Mouse (Mus musculus) lung, adult 2 months (tissue): ENCODE measurements around the gene Ghr. TPM values are rescaled to one million over a fixed set of nuclear protein-coding genes. Genes with fewer than 3 reads are reported as not detected.

Experiments used
- DNase-seq: peaks from one replicate; pipeline ENCODE4 v3.0.0; 2022
- H3K4me1 ChIP-seq: fragments of 200-500 bp; 2 replicates; pipeline ENCODE4 v1.6.1; 2011; ENCODE audit warnings: low read length; ENCODE audit not compliant: control insufficient read depth, insufficient read depth
- H3K4me3 ChIP-seq: fragments of 200-500 bp; replicated peaks from 2 replicates; pipeline ENCODE3; 2011; ENCODE audit warnings: low read depth, mild to moderate bottlenecking, control low read depth, low read length; ENCODE audit errors: extremely low read depth
- CTCF ChIP-seq: fragments of 200-500 bp; IDR thresholded peaks from 2 replicates; pipeline ENCODE4 v1.5.1; 2011; ENCODE audit warnings: mild to moderate bottlenecking, low read length, control low read depth; ENCODE audit not compliant: insufficient read depth
- POLR2A ChIP-seq: fragments of 200-500 bp; IDR thresholded peaks from 2 replicates; pipeline ENCODE4 v1.6.1; 2011; ENCODE audit warnings: low read depth, mild to moderate bottlenecking, control low read depth, low read length, borderline replicate concordance; ENCODE audit errors: extremely low read depth
- WGBS: fragments of 180-500 bp; shearing (Covaris S2); methylation state at CpG from one replicate; pipeline ENCODE4 v1.1.7; 2018; 5-methylcytosine and 5-hydroxymethylcytosine counted together
- polyA plus RNA-seq: library from polyadenylated mRNA; depleted of rRNA; stranded (reverse); fragments of >200 nt; gene quantifications from 2 replicates; pipeline ENCODE4 v1.2.3, GENCODE M21; 2012

Gene Ghr
- polyA plus RNA-seq, 1 experiment = 30.4 TPM

DNA sequence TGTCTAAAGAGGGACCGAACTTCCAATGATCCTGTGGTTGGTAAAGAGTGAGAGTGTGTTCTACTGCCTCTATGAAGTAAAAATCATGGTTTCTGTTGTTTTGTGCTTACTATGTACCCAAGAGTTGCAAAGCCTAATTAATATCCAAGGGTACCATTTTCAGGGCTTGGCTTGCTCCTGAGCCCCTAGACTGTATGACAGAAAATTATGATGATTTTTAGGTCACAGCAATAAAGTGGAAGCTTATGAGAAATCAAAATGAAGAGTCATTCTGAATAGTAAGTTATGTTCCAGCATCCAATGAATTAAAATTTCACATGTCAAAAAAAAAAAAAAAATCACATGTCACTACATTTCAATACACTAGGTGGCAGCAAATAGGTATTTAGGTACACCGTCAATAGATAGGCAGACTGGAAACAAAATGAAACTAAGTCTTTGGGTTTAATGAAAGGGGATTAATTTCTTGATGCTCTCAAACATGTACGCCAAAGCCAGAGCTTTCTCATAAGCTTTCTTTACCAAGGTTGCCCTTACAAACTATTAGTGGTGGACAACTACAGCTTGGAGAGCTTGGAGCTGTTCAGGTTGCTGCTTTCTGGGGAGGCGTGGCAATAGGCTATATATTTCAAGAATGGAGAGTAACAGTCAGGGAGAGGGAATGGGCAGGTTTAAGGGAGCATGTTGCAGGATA, 227.1 kb downstream of the Ghr start:
- DNase-seq = no peak
- peaks cover 6% of the 10 kb centered on the region for H3K4me1 ChIP-seq
- no peak for TF ChIP-seq POLR2A
- peak; percentile 12; the same call in 1 of the 2 replicates for TF ChIP-seq CTCF
- peak overlapping the region; percentile 6 for H3K4me3 ChIP-seq
- WGBS = 41% methylated on average over 4 of the region's 4 CpGs

DNA sequence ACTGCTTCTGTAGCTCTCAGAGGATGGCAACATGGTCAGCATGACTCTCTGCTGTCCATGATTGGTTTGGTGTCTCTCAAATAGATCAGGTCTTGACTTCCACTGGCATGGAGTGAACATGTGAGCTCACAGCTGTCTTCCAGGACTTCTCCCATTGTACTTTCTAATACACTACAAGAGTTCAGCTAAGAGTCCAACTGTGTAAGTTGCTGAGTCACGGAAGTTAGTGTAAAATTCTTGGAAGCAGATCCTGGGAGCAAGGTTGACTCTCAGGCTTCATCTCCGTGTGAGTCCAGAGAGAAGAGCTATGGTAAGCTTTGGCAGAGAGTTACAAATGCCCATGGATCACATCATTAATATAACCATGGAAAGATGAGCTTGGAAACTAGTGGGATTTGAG, 229.6 kb downstream of the Ghr start:
- no peak for TF ChIP-seq POLR2A
- TF ChIP-seq CTCF = no peak
- no peak for DNase-seq
- 68% methylated on average over 2 of the region's 2 CpGs for WGBS
- no peak overlapping the region for H3K4me3 ChIP-seq
- no peaks in the 10 kb centered on the region; the same call in none of the 2 replicates for H3K4me1 ChIP-seq

DNA sequence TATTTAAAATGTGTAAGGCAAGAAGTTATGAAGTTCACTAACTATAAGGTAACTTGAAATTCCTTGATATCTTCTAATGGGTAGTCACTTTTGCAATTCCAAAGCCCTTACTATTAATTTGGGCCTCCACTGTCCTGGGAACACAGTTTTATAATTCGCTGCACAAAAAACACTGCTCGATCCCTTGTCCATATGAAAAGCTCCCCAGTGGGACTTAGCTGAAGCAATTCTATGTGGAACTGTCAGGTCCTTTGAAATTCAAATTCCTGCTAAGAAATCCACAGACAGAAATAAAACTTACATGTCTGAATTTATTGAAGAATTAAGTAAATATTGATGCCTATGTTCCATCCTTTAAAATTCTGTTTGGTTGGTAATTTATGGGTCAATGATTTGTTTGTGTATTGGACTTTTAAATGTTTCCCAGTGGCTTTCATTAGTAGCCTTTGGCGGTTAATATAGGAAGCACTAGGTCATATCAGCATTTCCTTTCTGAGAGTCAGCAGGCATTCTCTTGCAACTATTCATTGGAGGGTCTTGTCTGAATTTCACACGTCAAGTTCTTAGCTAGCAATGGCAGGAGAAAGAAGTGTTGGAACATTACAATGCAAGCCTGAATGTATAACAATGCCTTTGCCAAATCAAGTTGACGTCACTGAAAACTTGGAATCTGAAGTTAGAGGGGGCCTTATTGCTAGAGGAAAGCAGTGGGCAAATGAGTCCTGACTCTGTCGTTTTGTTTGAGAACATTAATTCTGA, 233.8 kb downstream of the Ghr start:
- 69% methylated on average over 6 of the region's 6 CpGs for WGBS
- H3K4me1 ChIP-seq = peaks cover 3% of the 10 kb centered on the region
- TF ChIP-seq CTCF = no peak

DNA sequence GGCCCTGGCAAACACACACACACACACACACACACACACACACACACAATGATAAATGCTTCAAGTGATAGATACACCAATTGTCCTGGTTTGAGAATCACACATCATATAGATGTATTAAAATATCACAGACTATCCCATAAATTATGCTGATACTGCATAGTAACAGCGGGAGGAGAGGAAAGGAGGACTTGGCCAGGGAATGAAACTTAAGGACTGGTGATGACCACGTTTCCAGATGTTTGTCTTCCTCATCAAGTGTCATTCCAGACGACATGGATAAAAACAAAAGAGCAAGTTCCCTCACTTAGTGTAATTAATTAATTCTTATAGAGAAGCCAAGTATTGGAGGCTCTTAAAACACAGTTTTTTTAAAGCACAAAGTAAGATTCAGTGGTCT, 236.6 kb downstream of the Ghr start:
- no peak for DNase-seq
- Histone ChIP-seq H3K4me1 (peaks cover 7% of the 10 kb centered on the region; the same call in 1 of the 2 replicates), H3K4me3 (no peak overlapping the region)
- TF ChIP-seq POLR2A (no peak), CTCF (no peak)
- WGBS = 44% methylated on average over 3 of the region's 3 CpGs

More for the DNA sequence above, 233.8 kb downstream of the Ghr start:
- H3K4me3 ChIP-seq = no peak overlapping the region
- DNase-seq = no peak

DNA sequence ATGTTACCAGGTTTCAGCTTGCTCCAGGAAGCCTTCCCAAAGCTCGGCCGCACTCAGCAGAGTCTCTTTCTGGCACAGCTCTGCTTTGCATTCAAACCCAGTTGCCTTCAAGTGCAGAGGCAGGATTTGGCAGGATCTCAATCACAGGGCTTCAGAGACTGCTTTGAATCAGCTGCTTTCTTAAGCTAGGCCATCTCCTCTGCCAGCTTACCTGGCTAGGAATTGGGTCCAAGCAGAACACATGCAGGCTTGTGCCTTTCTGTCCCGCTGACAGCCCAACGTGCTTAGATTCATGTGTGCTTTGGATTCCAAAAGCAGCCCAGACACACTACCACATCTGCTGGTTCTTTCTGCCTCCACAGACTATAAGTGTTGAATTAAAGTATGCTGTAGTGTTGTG, 238.7 kb downstream of the Ghr start:
- Histone ChIP-seq H3K4me1 (peaks cover 9% of the 10 kb centered on the region), H3K4me3 (no peak overlapping the region)
- TF ChIP-seq CTCF (no peak), POLR2A (no peak)
- no peak for DNase-seq
- 81% methylated on average over 4 of the region's 4 CpGs for WGBS

DNA sequence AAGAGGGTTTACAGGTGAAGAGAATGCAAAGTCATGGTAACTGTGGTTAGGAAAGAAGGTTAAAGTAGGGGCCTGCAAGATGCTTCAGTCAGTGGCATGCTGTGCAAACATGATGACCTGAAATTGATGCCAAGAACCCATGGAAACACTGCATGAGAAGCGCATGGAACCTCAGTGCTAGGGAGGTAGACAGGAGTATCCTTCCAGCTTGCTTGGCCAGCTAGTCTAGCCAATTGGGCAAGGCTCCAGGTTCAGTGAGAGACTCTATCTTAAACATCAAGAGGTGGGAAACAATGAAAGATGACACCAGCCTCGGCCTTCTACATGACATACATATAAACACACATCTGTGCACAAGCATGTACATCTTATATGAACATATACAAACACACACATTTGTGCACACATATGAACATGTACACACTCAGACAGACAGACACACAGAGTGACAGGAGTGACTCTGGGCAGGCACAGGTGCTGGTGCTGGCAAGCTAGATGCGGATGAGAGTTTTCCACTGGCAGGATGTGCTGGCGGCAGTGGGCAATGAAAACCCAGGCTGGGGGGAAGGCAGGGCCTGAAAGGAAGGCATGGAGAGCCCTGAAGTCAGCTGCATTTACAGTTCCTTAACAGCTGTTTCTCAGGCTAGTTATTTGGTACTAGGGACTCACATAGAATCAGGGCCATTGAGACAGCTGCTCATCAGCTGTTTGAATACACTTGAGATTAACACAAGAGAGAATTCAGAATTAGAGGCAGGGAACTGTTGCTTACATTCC, 241.3 kb downstream of the Ghr start:
- 45% methylated on average over 4 of the region's 4 CpGs for WGBS
- peaks cover 8% of the 10 kb centered on the region for H3K4me1 ChIP-seq
- H3K4me3 ChIP-seq = no peak overlapping the region
- TF ChIP-seq POLR2A (no peak), CTCF (no peak)
- DNase-seq = no peak

DNA sequence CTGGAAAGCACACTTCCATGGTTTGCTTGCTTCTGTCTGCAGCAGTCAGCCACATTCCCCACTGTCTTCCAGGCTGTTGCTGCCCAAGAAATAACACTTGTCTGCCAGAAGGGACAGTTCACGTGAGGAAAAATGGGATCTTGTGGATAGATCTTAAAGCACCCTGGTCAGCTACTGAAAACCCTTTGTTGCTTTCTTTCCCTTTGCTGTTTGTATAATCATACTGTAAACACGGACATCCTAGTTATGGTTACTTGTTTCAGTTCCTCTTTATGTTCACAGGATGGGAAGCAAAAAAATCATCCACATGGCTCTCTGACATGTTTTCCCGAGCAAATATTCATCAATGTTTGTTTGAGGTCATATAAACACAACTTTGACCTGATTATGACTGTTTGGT, 243.4 kb downstream of the Ghr start:
- no peak for DNase-seq
- 35% methylated on average over 3 of the region's 3 CpGs for WGBS
- peaks cover 8% of the 10 kb centered on the region for H3K4me1 ChIP-seq
- no peak for TF ChIP-seq POLR2A
- no peak for TF ChIP-seq CTCF
- H3K4me3 ChIP-seq = no peak overlapping the region

DNA sequence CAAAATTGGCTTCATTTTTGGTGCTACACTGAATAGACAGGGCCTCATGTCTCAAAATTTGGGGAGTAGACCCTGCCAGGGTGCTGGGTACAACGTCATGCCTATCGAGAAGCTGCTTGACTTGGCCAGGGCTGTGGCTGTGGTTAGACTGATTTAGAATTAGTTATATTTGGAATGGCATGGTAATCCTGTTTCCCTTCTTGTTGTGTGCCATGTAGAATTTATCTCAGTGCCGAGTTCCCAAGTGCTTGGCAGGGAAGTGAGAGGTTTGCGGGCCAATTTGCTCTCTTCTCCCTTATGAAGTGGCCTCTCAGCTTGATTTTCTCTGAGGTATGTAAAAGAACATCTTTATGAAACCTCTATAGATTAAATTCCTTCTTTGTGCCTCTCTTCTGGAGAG, 250.8 kb downstream of the Ghr start:
- no peak for DNase-seq
- 69% methylated on average over 4 of the region's 4 CpGs for WGBS
- TF ChIP-seq POLR2A (no peak), CTCF (no peak)
- Histone ChIP-seq H3K4me1 (peaks cover 2% of the 10 kb centered on the region; the same call in 1 of the 2 replicates), H3K4me3 (no peak overlapping the region)

DNA sequence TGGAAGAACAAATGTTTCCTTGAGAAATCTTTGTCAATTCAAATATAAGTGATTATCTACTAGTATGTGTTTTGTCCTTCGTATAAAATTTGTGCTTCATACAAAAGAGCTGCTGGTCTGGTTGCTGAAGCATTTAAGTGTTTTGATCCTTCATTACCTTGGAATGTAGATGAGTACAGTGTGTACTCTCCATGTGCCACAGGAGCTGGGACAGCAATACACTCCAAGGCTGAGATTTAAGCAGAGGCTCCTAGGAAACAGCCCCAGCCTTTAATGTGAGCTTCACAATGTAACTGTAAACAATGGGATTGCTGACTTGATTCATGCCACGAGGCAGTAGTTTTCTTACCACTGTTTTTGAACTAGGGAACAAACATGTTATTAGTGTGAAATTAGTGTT, 251.5 kb downstream of the Ghr start:
- no peak for TF ChIP-seq CTCF
- no peak for DNase-seq
- WGBS = 48% methylated on average over 2 of the region's 2 CpGs
- peaks cover 2% of the 10 kb centered on the region; the same call in 1 of the 2 replicates for H3K4me1 ChIP-seq
- no peak overlapping the region for H3K4me3 ChIP-seq
